Mouse (Mus musculus) cortical plate, adult 2 months (tissue): Measurements from ENCODE around the gene Cct8.

Experiments
- CTCF ChIP-seq: fragments of 200-500 bp; IDR thresholded peaks from 2 replicates; pipeline ENCODE4 v1.5.1; 2011; ENCODE audit warnings: mild to moderate bottlenecking, control low read depth, low read length; ENCODE audit not compliant: insufficient read depth; ENCODE audit errors: extremely low read depth
- POLR2A ChIP-seq: fragments of 200-500 bp; IDR thresholded peaks from 2 replicates; pipeline ENCODE4 v1.6.1; 2011; ENCODE audit warnings: mild to moderate bottlenecking, low read length, control low read depth; ENCODE audit not compliant: insufficient read depth; ENCODE audit errors: extremely low read depth

DNA sequence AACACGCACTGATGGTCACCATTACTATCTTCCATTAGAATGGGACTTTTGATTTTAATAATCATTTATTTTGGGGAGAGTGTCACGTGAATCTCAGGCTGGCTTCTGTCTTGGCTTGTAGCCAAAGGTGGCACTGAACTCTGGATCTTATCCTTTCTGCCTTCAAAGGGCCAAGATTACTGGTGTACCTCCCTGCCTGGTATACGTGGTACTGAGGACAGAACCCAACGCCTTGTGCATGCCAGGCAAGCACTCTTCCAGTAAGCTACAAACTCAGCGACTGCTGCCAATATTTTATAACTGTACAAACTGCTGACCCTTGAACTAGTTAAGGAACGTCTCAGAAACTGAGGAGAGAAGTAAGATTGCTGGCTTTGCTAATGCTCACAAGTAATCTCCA, 60.7 kb downstream of the Cct8 start:
- TF ChIP-seq CTCF (no peak), POLR2A (no peak)
